Mouse (Mus musculus) layer of hippocampus, adult 2 months (tissue): ENCODE measurements at regions not wholly inside any gene's neighbourhood (a gene's known extent, or its start where the extent isn't known, plus 50 kb on each side); places are given as distances from the start of the nearest gene placed in this dataset.

Experiments
- DNase-seq, 2 experiments: peaks; one replicate each; pipeline ENCODE4 v3.0.0; 2022; ENCODE audit warnings: low spot score in 2 of 2
- H3K27ac ChIP-seq: fragments of 200-600 bp; 2 replicates; pipeline ENCODE4 v1.8.1; 2022
- H3K4me3 ChIP-seq: fragments of 200-600 bp; 2 replicates; pipeline ENCODE4 v1.8.1; 2022; ENCODE audit warnings: mild to moderate bottlenecking
- CTCF ChIP-seq: fragments of 200-600 bp; conservative IDR thresholded peaks from 2 replicates; pipeline ENCODE4 v1.8.1; 2022; ENCODE audit warnings: antibody characterized with exemption, mild to moderate bottlenecking, moderate library complexity

DNA sequence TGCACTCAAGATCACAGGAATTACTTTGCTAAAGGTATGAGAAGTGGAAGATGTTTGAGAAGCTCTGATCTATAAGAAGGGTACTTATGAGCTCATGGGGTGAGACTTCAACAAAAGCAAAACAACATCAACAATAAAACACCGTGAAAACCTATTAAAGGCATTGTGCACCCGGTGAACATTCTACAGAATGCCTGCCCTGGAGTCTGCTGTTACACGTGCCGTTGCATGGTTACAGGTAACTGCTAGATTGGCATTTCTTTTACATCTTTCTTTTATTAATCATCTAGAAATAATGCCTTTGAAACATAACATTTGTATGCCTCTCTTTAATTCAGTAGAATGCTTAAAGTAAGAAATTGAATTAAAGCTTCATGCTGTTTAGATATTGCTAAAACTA is 661.0 kb downstream of the Pcdh18 start:
- TF ChIP-seq CTCF = no peak

DNA sequence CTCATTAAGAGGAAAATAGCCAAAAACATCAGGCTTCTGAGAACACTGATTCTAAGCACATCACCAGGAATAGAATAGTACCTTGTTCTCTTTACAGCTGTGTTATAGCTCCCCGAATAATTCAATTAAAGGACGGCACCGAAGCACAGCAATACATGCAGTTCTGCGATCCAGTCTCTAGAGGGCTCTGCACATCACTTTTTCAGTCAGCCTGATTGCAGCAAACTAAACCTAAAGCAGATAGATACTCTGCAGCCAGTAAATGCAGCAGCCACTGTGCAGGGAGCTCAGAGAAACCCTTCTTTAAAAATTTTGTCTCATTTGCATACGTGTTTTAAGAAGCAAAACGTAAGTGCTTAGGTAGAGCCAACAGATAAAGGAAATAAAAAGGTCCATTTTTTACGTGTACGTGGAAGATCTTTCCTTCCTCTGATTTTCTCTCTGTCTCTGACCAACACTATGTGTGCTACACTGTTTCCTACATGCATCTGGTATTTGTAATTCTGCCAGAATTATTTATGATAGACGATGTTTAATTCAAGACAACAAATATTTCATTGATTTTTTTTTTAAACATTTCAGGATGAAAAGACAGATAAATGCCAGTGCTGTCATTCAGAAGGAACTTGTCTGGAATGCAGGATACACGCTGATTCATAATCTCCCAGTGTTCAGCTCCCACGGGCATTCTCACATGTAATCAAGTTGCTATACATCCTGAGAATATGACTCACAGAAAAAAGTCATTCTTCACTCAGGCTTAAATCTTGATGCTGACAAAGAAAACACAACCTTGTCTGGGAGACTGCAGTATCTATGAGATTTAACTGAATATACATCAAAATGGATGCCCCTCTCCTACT is 663.1 kb downstream of the Pcdh18 start:
- TF ChIP-seq CTCF = peak; percentile 97
- H3K4me3 ChIP-seq = no peak overlapping the region; the same call in 1 of the 2 replicates
- peak; percentile 69 for DNase-seq
- no peak overlapping the region for H3K27ac ChIP-seq

More for the DNA sequence above, 661.0 kb downstream of the Pcdh18 start:
- Histone ChIP-seq H3K27ac (no peak overlapping the region), H3K4me3 (no peak overlapping the region)
- DNase-seq = no peak

DNA sequence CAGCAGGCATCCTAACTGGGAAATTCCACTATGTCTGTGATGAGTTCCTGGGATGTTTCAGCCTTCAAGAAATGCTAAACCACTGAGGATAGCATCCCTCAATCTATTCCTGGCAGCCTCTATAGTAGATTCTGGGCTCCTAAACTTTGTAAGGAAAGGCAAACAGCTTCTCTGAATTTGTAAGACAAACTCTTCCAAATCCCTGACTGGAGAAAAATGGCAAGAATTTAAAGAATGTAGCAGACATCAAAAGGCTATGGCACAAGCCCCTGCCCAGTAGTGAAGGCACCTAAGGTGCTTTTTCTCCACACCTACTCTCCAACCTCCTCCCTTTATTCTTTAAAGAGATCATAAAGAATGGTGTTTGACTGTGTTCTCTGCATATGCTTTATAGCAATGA is 688.3 kb downstream of the Pcdh18 start:
- TF ChIP-seq CTCF = no peak
- no peak for DNase-seq

DNA sequence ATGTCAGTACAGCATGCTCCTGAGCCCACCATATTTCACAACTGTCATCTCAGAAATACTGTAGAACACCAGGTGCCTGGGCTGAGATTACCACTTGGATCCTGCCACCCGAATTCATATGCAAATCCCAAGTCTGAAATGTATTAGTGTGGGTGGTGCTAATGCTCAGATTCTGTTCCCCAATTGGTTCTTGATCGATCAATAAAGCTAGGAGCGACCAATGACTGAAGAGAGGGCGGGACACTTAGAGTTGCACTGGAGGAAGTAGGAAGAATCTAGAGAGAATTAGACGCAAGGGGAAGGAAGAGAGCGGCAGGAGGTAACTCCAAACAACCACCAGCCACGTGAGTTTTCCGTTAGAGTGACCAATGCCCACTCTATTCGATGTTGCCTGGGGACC is 695.0 kb downstream of the Pcdh18 start:
- DNase-seq = no peak
- no peak for TF ChIP-seq CTCF
- no peak overlapping the region for H3K4me3 ChIP-seq
- no peak overlapping the region for H3K27ac ChIP-seq

More for the DNA sequence above, 688.3 kb downstream of the Pcdh18 start:
- Histone ChIP-seq H3K4me3 (no peak overlapping the region), H3K27ac (no peak overlapping the region)

DNA sequence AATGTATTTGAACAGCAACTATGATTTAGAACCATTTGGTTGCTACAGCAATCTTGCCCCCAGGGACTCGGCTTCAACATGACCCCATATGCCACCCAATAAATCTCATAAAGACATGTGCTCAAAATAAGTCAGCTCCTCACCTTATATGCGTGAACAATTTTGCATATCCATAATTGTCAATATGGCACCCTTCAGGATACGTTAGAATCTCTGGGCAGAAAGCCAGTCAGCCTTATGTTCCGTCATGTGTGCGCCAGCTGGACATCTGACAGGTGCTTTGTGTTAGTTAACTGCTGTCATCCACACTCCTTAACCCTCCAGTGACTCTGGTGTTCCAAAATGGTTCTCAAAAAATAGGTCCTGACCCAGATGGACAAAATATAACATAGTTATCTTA is 724.1 kb downstream of the Pcdh18 start:
- H3K4me3 ChIP-seq = no peak overlapping the region
- no peak overlapping the region for H3K27ac ChIP-seq
- TF ChIP-seq CTCF = no peak
- DNase-seq = peak in 1 of 2 experiments; percentile 8

DNA sequence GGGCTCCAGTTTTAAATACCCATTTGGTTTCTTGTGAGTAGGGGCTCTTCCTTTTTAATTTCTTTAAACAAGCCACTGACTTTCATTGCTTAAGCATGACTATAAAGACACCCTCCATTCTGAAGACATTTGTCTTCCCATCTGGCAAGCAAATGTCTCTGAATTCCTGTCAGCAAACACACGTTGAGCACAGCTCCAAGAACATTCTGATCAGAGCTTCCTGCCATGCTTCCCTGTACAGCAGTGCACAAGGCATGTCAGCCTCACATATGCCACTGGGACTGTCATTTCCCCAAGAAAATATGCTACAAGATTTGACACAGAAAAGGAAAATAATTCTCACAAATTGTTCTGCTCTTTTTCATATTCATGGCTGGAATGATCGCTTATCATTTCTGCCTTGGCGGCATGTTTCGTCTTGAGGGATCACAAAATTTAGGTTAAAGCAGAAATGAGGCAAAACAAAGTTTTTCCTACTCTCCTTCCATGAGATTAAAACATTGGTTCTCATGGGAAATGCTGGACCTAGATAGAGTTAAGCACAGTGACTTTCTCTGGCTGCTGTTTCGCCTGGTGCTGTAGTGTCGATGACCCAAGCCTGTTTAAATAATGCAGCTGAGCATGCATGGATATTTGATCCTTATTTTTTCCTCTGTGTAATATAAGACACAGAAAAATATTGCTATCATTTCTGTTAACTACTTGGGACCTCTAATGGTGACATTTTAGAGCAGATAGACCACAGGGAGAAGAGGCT is 747.7 kb downstream of the Pcdh18 start:
- DNase-seq = peak; percentile 58 to 77
- H3K27ac ChIP-seq = no peak overlapping the region
- no peak overlapping the region for H3K4me3 ChIP-seq
- no peak for TF ChIP-seq CTCF
